Mouse (Mus musculus) ES-E14 (cell line): ENCODE measurements at regions not wholly inside any gene's neighbourhood (a gene's known extent, or its start where the extent isn't known, plus 50 kb on each side); places are given as distances from the start of the nearest gene placed in this dataset.

Source experiments
- DNase-seq: peaks from one replicate; pipeline ENCODE4 v3.0.0-alpha.2; 2013; ENCODE audit warnings: low read depth, low spot score
- H3K27ac ChIP-seq: 2 replicates; pipeline ENCODE4 v1.5.1; 2012; ENCODE audit warnings: low read depth, mild to moderate bottlenecking, low read length, moderate library complexity, mixed read lengths; ENCODE audit not compliant: poor library complexity, insufficient read depth, severe bottlenecking
- H3K36me3 ChIP-seq: 2 replicates; pipeline ENCODE4 v1.6.1; 2012; ENCODE audit warnings: mild to moderate bottlenecking, low read length, moderate library complexity, mixed read lengths; ENCODE audit not compliant: control insufficient read depth, poor library complexity, insufficient read depth, severe bottlenecking
- H3K4me1 ChIP-seq, 2 experiments: fragments of 150-350 bp in 1 of 2; sonication (generic) in 1 of 2; 2 replicates each; pipeline ENCODE4 v1.6.1; 2012; ENCODE audit warnings: low read length in 2 of 2, mild to moderate bottlenecking in 1 of 2, mixed read lengths in 1 of 2; ENCODE audit not compliant: control insufficient read depth in 2 of 2, insufficient read depth in 2 of 2, poor library complexity in 1 of 2
- H3K4me3 ChIP-seq, 2 experiments: fragments of 150-350 bp in 1 of 2; sonication (generic) in 1 of 2; 2 replicates each; pipeline ENCODE4 v1.5.1; 2012; ENCODE audit warnings: low read length in 2 of 2, low read depth in 1 of 2, mild to moderate bottlenecking in 1 of 2, mixed read lengths in 1 of 2; ENCODE audit not compliant: insufficient read depth in 1 of 2, poor library complexity in 1 of 2, severe bottlenecking in 1 of 2
- H3K9ac ChIP-seq: 2 replicates; pipeline ENCODE4 v1.6.1; 2012; ENCODE audit warnings: low read depth, mild to moderate bottlenecking, low read length, mixed read lengths; ENCODE audit not compliant: poor library complexity, insufficient read depth, severe bottlenecking
- H3K9me3 ChIP-seq: fragments of 150-350 bp; sonication (generic); 2 replicates; pipeline ENCODE4 v1.6.1; 2012; ENCODE audit warnings: low read depth, mild to moderate bottlenecking, low read length; ENCODE audit not compliant: control insufficient read depth, insufficient read depth
- CHD2 ChIP-seq: IDR thresholded peaks from 2 replicates; pipeline ENCODE4 v1.6.1; 2014; ENCODE audit warnings: mild to moderate bottlenecking, low read depth, low read length, inconsistent platforms
- HCFC1 ChIP-seq: IDR thresholded peaks from 2 replicates; pipeline ENCODE4 v1.6.1; 2012; ENCODE audit warnings: low read length, inconsistent platforms, borderline replicate concordance; ENCODE audit not compliant: insufficient read depth
- MAFK ChIP-seq: IDR thresholded peaks from 2 replicates; pipeline ENCODE4 v1.6.1; 2014; ENCODE audit warnings: mild to moderate bottlenecking, low read depth, low read length, inconsistent platforms; ENCODE audit not compliant: insufficient read depth
- ZC3H11A ChIP-seq: IDR thresholded peaks from 2 replicates; pipeline ENCODE4 v1.6.1; 2012; ENCODE audit warnings: low read depth, mild to moderate bottlenecking, inconsistent platforms, low read length, borderline replicate concordance
- ZNF384 ChIP-seq: IDR thresholded peaks from 2 replicates; pipeline ENCODE4 v1.6.1; 2012; ENCODE audit warnings: low read depth, low read length, inconsistent platforms
- in situ Hi-C, 2 experiments: fragments of 600-800 bp; cut with MboI; formaldehyde crosslinking; loops; one replicate each; pipeline ENCODE4 v1.15.1; 2025; ENCODE audit warnings: low sequenced_read_pairs in 2 of 2, inconsistent platforms in 1 of 2; ENCODE audit not compliant: unreplicated experiment in 2 of 2

DNA sequence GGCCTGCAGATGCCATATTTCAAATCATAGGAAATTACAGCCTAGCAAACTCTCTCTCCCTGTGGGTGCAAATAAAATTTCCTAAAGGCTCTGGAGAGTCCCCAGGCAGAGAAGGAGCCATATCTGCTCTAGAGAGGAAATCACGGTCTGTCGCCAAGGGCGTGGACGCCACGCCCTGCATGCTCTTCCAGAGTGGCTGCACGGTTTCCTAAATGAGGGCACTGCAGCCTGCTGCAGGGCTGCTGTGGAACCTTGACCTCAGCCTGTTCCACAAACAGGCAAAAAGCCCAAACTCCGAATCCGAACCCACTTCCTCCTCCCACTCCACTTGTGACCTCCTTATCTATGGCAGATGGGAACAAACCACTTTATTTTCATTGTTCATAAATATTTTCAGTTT lies 559.3 kb downstream of the Nr2f2 start:
- no peaks in the 10 kb centered on the region for H3K36me3 ChIP-seq
- in situ Hi-C loops: no loop called here
- no peak for TF ChIP-seq ZNF384
- no peak for TF ChIP-seq MAFK
- no peak for TF ChIP-seq CHD2
- no peak for TF ChIP-seq ZC3H11A
- no peaks in the 10 kb centered on the region for H3K9me3 ChIP-seq
- H3K27ac ChIP-seq: no peak overlapping the region
- H3K9ac ChIP-seq: no peak overlapping the region
- DNase-seq: no peak
- H3K4me1 ChIP-seq: peaks cover 0 to 2% of the 10 kb centered on the region in 2 experiments; a peak in 1 of 4 replicates
- H3K4me3 ChIP-seq: no peak overlapping the region

DNA sequence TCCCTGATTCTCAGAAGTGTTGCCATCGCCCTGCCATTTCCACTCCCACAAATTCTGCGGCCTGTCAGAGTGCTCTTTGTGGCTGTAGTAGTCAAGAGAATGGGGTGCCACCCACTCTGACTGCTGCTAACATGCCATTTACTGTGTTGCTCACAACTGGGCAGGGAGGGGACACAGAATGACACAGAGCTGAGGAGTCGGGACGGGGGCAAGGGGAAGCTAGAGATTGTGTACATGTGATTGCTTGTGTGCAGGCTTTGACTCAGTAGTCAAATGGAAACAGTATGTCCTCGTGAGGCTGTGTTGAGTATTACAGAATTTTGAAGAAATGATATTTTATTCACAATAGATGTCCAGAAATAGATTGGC lies 595.6 kb downstream of the Nr2f2 start:
- Histone ChIP-seq H3K4me3 (no peak overlapping the region), H3K27ac (no peak overlapping the region), H3K9ac (no peak overlapping the region), H3K36me3 (no peaks in the 10 kb centered on the region), H3K4me1 (no peaks in the 10 kb centered on the region), H3K9me3 (no peaks in the 10 kb centered on the region)
- TF ChIP-seq HCFC1 (no peak), ZNF384 (no peak), ZC3H11A (no peak), MAFK (no peak), CHD2 (no peak)
- in situ Hi-C loops: no loop called here
- no peak for DNase-seq

DNA sequence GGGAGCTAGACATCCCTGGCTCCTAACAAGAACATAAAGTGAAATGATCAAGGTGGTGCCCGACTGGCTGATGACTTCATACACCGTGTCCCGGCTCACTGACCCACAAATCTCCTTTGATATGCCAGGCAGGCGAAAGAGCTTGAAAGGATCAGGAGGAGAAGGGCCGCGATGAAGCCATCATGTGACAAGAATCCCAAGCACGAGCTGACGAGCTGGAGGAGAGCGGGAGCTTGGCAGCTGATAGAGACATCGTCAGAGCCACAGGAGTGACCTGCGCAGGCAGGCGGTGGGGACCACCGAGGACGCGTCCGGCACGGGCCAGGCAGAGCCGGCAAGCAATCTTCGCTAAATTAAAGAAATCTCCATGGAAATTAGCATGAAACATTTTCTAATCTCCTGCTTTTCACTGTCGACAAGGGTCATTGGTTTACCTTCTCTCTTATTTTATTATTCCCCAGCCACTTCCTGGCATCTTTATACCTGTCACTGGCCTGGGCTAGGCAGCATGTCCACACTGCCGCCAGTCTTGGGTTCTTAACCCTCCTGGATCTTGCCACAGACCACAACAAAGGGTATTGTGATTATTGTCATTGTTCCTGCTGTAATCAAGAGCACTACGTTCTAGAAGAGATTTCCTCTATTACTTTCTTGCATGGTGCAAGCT lies 596.1 kb downstream of the Nr2f2 start:
- Histone ChIP-seq H3K4me1 (no peaks in the 10 kb centered on the region), H3K4me3 (no peak overlapping the region), H3K9me3 (no peaks in the 10 kb centered on the region), H3K9ac (no peak overlapping the region), H3K27ac (no peak overlapping the region), H3K36me3 (no peaks in the 10 kb centered on the region)
- DNase-seq: no peak
- TF ChIP-seq CHD2: no peak
- in situ Hi-C loops: no loop called here

DNA sequence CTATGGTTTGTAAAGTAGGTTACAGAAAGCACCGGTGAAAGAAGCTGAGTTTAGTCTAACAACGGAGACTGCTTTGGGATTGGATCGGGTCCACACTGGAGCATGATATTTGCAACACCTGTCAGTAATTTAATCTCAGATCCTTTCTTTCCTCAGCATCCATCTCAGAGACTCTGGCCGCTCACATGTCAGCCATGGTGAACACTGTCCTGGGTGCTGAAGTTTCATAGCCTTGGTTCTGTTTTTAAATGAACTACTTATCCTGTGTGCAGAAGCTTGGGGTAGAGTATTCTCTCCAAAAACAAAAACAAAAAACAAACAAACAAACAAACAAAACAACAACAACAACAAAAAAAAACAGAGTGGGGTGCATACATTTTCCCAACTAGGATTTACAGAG lies 600.1 kb downstream of the Nr2f2 start:
- Histone ChIP-seq H3K36me3 (no peaks in the 10 kb centered on the region), H3K4me1 (no peaks in the 10 kb centered on the region), H3K9ac (no peak overlapping the region), H3K4me3 (no peak overlapping the region), H3K27ac (no peak overlapping the region), H3K9me3 (no peaks in the 10 kb centered on the region)
- DNase-seq: no peak
- TF ChIP-seq ZC3H11A (no peak), CHD2 (no peak), ZNF384 (no peak), HCFC1 (no peak), MAFK (no peak)
- in situ Hi-C loops: no loop called here

DNA sequence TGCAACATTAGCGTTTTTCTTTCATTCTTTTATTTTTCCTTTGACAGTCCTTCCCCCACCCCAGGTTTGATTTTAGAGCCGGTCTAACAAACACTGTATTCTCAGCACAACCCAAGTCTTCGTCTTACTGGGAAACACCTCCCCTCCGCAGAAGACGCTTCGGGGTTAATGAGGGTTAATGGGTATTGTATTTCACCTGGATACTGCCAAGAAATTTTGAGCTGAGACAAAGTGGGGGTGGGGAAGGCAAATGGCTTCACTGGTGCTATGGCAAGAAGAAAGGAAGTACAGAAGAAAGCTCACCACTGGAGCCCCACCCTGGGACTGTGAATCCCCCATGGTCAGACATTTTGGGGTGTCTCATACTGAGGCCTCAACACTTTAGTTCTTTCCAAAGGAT lies 626.0 kb downstream of the Nr2f2 start:
- no peak overlapping the region for H3K27ac ChIP-seq
- H3K36me3 ChIP-seq: no peaks in the 10 kb centered on the region
- no peak for DNase-seq
- H3K9me3 ChIP-seq: no peaks in the 10 kb centered on the region
- TF ChIP-seq ZC3H11A: no peak
- no peak for TF ChIP-seq MAFK
- TF ChIP-seq ZNF384: no peak
- no peak for TF ChIP-seq CHD2
- no peak for TF ChIP-seq HCFC1
- in situ Hi-C loops: no loop called here
- H3K4me3 ChIP-seq: no peak overlapping the region
- H3K9ac ChIP-seq: no peak overlapping the region
- H3K4me1 ChIP-seq: no peaks in the 10 kb centered on the region
